Mouse (Mus musculus) erythroblast, embryonic 14.5 days (primary cell): ENCODE measurements around the gene Tcl1b5.
"Not testable (repeated sequence)": the region's sequence is repeated elsewhere in the genome, so short reads cannot be mapped to it uniquely, and the experiment has no call there.

Source experiments
- GATA1 ChIP-seq: IDR thresholded peaks from 2 replicates; pipeline ENCODE4 v1.6.1; 2012; ENCODE audit warnings: low read length, inconsistent platforms, mixed read lengths
- TAL1 ChIP-seq: IDR thresholded peaks from 3 replicates; pipeline ENCODE4 v1.6.1; 2012; ENCODE audit warnings: low read length, inconsistent platforms, mixed read lengths

DNA sequence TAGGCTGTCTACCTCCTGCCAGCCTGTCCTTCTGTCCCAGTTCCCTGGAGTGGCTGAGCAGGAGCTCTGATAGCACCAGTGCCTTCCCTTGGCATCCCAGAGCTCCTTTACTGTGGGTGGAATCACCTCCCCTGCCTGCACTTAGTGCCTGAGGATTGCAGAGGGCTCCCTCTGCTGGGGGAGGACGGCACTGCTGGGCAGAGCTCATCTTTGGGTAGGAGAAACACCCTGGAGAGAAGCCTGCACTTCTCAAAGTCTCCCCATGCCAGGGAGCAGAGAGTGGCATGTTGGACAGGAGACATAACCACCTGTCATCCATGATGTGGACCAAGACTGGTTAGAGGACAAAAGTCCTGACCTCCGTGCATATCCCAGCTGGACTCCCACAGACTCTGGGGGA lies 12.8 kb downstream of the Tcl1b5 start:
- TF ChIP-seq GATA1, TAL1: not testable (repeated sequence)
